Mouse (Mus musculus) WW6 (cell line): ENCODE results near the gene Olfr291.

ENCODE experiments used
- DNase-seq: peaks from one replicate; pipeline ENCODE4 v3.0.0-alpha.2; 2013; ENCODE audit warnings: low read depth, low spot score

Olfr291 gene

GRCm38 (mm10) chr7:84853253-84853652 is at the start of gene Olfr291:
TSS of gene Olfr291 (plus strand) at chr7:84853553.
- no peak for DNase-seq

- no peak for DNase-seq
Measured at GRCm38 (mm10) chr7:84805224-84805623, 48.1 kb upstream of the Olfr291 start.

DNA sequence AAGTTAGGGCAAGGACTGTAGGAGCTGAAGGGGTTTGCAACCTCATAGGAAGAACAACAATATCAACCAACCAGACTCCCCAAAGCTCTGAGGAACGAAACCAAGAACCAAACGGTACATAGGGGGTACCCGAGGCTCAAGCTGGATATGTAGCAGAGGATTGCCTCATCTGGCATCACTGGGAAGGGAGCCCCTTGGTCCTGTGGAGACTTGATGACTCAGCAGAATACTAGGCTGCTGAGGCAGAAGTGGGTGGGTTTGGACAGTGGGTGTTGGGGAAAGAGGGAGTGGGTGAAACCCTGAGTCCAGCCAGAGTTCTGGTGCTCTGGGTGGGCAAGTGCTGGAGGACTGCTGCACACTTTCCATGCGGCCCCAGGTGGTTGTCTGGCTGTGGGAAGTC is 47.2 kb upstream of the Olfr291 start:
- DNase-seq: no peak

DNA sequence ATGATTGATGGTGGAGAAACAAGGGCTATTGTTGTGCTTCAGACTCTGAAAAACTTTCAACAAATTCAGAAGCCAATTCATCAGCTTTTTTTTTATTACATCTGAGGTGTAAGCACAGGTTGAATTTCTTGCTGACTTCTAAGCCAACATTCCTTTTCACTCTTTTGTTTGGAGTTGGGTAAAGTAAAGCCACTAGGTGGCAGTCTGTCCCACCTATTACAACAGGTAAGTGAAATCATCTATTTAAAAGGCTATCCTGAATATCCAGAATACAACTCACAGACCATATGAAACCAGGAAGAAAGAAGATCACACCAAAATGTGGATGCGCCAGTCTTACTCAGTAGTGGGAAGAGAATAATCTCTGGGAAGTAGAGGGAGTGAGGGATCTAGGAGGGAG is 31.2 kb downstream of the Olfr291 start:
- peak; percentile 14 for DNase-seq
